Mouse (Mus musculus) adrenal gland, postnatal 25 days (tissue): ENCODE data around the gene Adgra3. TPM values are rescaled to one million over a fixed set of nuclear protein-coding genes. Genes with fewer than 3 reads are reported as not detected.

Experiments
- DNase-seq: peaks from one replicate; pipeline ENCODE4 v3.0.0; 2021; ENCODE audit warnings: mixed read lengths
- total RNA-seq: library from RNA; stranded (reverse); gene quantifications from 2 replicates; pipeline ENCODE4 v1.2.3, GENCODE M21; 2021

Gene Adgra3
- total RNA-seq, 1 experiment from 2014 or later, result 58.4 TPM

- no peak for DNase-seq
These were observed 84.6 kb downstream of the Adgra3 start for GRCm38 (mm10) chr5:49974211-49974610.

GRCm38 (mm10) chr5:49969660-49970059 is 89.1 kb downstream of the Adgra3 start:
- DNase-seq, result no peak

GRCm38 (mm10) chr5:49967726-49968125 is 91.1 kb downstream of the Adgra3 start:
- no peak for DNase-seq

GRCm38 (mm10) chr5:49965810-49966209 is 93.0 kb downstream of the Adgra3 start:
- no peak for DNase-seq

GRCm38 (mm10) chr5:49961478-49962431 is 97.1 kb downstream of the Adgra3 start:
- DNase-seq, result peak; percentile 53

GRCm38 (mm10) chr5:49936354-49936753 is 122.5 kb downstream of the Adgra3 start:
- no peak for DNase-seq

GRCm38 (mm10) chr5:49924712-49925111 is 134.1 kb downstream of the Adgra3 start:
- DNase-seq, result no peak

GRCm38 (mm10) chr5:49915695-49916106 is 143.1 kb downstream of the Adgra3 start:
- DNase-seq, result no peak
